Comparison of ENCODE assay signal across 8 mouse cellular contexts in genomic region chr13:109116004-109116341, GRCm38 (mm10).
DNase-seq lines count a peak whose midpoint lies in the region; ATAC-seq lines count a peak whose summit lies in the region.

No protein-coding gene starts in this region.

- DNase-seq in layer of hippocampus, adult 9-11 months: peak; percentile 14
- no peak for DNase-seq in layer of hippocampus, adult 8-10 months (ENCODE audit: low spot score in 2 of 2)
- peak; percentile 95 for DNase-seq in brain, adult 2 months (ENCODE audit: low read depth, low spot score)
- DNase-seq in forelimb bud, embryonic 11.5 days (ENCODE audit: low read depth, low spot score): peak; percentile 84
- peak; percentile 29 for DNase-seq in ovary, postnatal 10 days (ENCODE audit: low spot score)
- DNase-seq in right cerebral cortex, postnatal 14 days: no peak

- H3K4me3 ChIP-seq in intestine, embryonic 15.5 days (replicated peaks): peak overlapping the region; percentile 40
- H3K4me3 ChIP-seq in liver, embryonic 16.5 days (ENCODE audit: low read depth, low read length): no peak overlapping the region; the same call in 1 of the 2 replicates

- H3K27me3 ChIP-seq in intestine, embryonic 15.5 days (replicated peaks): peaks cover 14% of the 10 kb centered on the region
- H3K27me3 ChIP-seq in liver, embryonic 16.5 days (ENCODE audit: control insufficient read depth, insufficient read depth, low read depth, low read length): peaks cover 22% of the 10 kb centered on the region

- H3K27ac ChIP-seq in intestine, embryonic 15.5 days: no peak overlapping the region
- no peak overlapping the region for H3K27ac ChIP-seq in liver, embryonic 16.5 days (ENCODE audit: low read length)

- no peak overlapping the region for H3K9ac ChIP-seq in intestine, embryonic 15.5 days
- no peak overlapping the region for H3K9ac ChIP-seq in liver, embryonic 16.5 days (ENCODE audit: low read depth, low read length)

- H3K36me3 ChIP-seq in intestine, embryonic 15.5 days: no peaks in the 10 kb centered on the region
- H3K36me3 ChIP-seq in liver, embryonic 16.5 days (ENCODE audit: control insufficient read depth, insufficient read depth): no peaks in the 10 kb centered on the region

- H3K4me2 ChIP-seq in intestine, embryonic 15.5 days (replicated peaks): peak overlapping the region; percentile 90
- 0 out of 2 replicates have a peak overlapping the region, but pooled peaks have one; percentile 27 for H3K4me2 ChIP-seq in liver, embryonic 16.5 days (ENCODE audit: low read depth, low read length)

- WGBS in intestine, embryonic 15.5 days: under 1% methylated on average over 8 of the region's 8 CpGs
- under 1% methylated on average over 8 of the region's 8 CpGs for WGBS in liver, embryonic 16.5 days (ENCODE audit: insufficient replicate concordance)

- H3K4me1 ChIP-seq in intestine, embryonic 15.5 days (replicated peaks): 0 out of 2 replicates have a peak, but pooled peaks cover 9% of the 10 kb centered on the region
- no peaks in the 10 kb centered on the region; the same call in 1 of the 2 replicates for H3K4me1 ChIP-seq in liver, embryonic 16.5 days (ENCODE audit: control insufficient read depth, low read depth, low read length)

- peak; percentile 82 for ATAC-seq in intestine, embryonic 15.5 days
- no peak for ATAC-seq in liver, embryonic 16.5 days (ENCODE audit: low read depth)

- H3K9me3 ChIP-seq in intestine, embryonic 15.5 days: no peaks in the 10 kb centered on the region
- no peaks in the 10 kb centered on the region for H3K9me3 ChIP-seq in liver, embryonic 16.5 days (replicated peaks; ENCODE audit: control insufficient read depth, low read length)

Comparison
In these comparisons a context has a peak if more than half of its experiments do, and no peak if none do; other contexts are left out.
1. DNase-seq: peak in layer of hippocampus, adult 9-11 months (single experiment), brain, adult 2 months (single experiment), forelimb bud, embryonic 11.5 days (single experiment) and ovary, postnatal 10 days (single experiment); none in layer of hippocampus, adult 8-10 months (0 of 2) and right cerebral cortex, postnatal 14 days (single experiment).